Mouse (Mus musculus): Measurements from ENCODE around the gene Gfod1. TPM values are rescaled to one million over a fixed set of nuclear protein-coding genes. Genes with fewer than 3 reads are reported as not detected.

The Gfod1 gene
- polyA plus RNA-seq, 1 experiment from 2014 or later: 1.2 TPM

GRCm38 (mm10) chr13:43183248-43184055 is 120.5 kb downstream of the Gfod1 start:
- no peaks in the 10 kb centered on the region for H3K27me3 ChIP-seq (ENCODE audit: control insufficient read depth, insufficient read depth, low read depth, low read length)
- H3K4me2 ChIP-seq (ENCODE audit: low read depth, low read length): peak overlapping the region; percentile 57
- peaks cover 11% of the 10 kb centered on the region for H3K4me1 ChIP-seq (replicated peaks; ENCODE audit: control insufficient read depth, insufficient read depth, low read length)
- H3K36me3 ChIP-seq (ENCODE audit: control insufficient read depth, insufficient read depth, low read length): no peaks in the 10 kb centered on the region
- no peaks in the 10 kb centered on the region for H3K9me3 ChIP-seq (ENCODE audit: control insufficient read depth, low read length)
- ATAC-seq (ENCODE audit: low read depth): peak; percentile 71
- H3K4me3 ChIP-seq (ENCODE audit: low read length): peak overlapping the region; percentile 38
- H3K27ac ChIP-seq (ENCODE audit: low read length): peak overlapping the region; percentile 23; the same call in 1 of the 2 replicates
- WGBS: 36% methylated on average over 8 of the region's 8 CpGs
- peak overlapping the region; percentile 52 for H3K9ac ChIP-seq (ENCODE audit: low read length)

- Histone ChIP-seq H3K4me2 (ENCODE audit: low read depth, low read length) (peak overlapping the region; percentile 57), H3K36me3 (ENCODE audit: control insufficient read depth, insufficient read depth, low read length) (no peaks in the 10 kb centered on the region), H3K9ac (ENCODE audit: low read length) (peak overlapping the region; percentile 52), H3K27ac (ENCODE audit: low read length) (peak overlapping the region; percentile 23; the same call in 1 of the 2 replicates), H3K27me3 (ENCODE audit: control insufficient read depth, insufficient read depth, low read depth, low read length) (no peaks in the 10 kb centered on the region), H3K4me3 (ENCODE audit: low read length) (peak overlapping the region; percentile 38), H3K4me1 (replicated peaks; ENCODE audit: control insufficient read depth, insufficient read depth, low read length) (peaks cover 11% of the 10 kb centered on the region), H3K9me3 (ENCODE audit: control insufficient read depth, low read length) (no peaks in the 10 kb centered on the region)
- peak; percentile 73 for ATAC-seq (ENCODE audit: low read depth)
- WGBS: 5% methylated on average over 14 of the region's 14 CpGs
Measured at GRCm38 (mm10) chr13:43182465-43183201, 121.3 kb downstream of the Gfod1 start.

GRCm38 (mm10) chr13:43181104-43181503 is 122.9 kb downstream of the Gfod1 start:
- no peak for ATAC-seq (ENCODE audit: low read depth)

GRCm38 (mm10) chr13:43177317-43177716 is 126.7 kb downstream of the Gfod1 start:
- WGBS: 75% methylated on average over 7 of the region's 7 CpGs
- Histone ChIP-seq H3K9ac (ENCODE audit: low read length) (no peak overlapping the region), H3K36me3 (ENCODE audit: control insufficient read depth, insufficient read depth, low read length) (no peaks in the 10 kb centered on the region), H3K4me1 (replicated peaks; ENCODE audit: control insufficient read depth, insufficient read depth, low read length) (peaks cover 2% of the 10 kb centered on the region; the same call in 1 of the 2 replicates), H3K27me3 (ENCODE audit: control insufficient read depth, insufficient read depth, low read depth, low read length) (no peaks in the 10 kb centered on the region), H3K9me3 (ENCODE audit: control insufficient read depth, low read length) (no peaks in the 10 kb centered on the region), H3K4me2 (ENCODE audit: low read depth, low read length) (no peak overlapping the region), H3K27ac (ENCODE audit: low read length) (no peak overlapping the region), H3K4me3 (ENCODE audit: low read length) (no peak overlapping the region)
- ATAC-seq (ENCODE audit: low read depth): no peak

More at GRCm38 (mm10) chr13:43181104-43181503, 122.9 kb downstream of the Gfod1 start:
- Histone ChIP-seq H3K36me3 (ENCODE audit: control insufficient read depth, insufficient read depth, low read length) (no peaks in the 10 kb centered on the region), H3K4me3 (ENCODE audit: low read length) (no peak overlapping the region), H3K4me2 (ENCODE audit: low read depth, low read length) (no peak overlapping the region), H3K4me1 (replicated peaks; ENCODE audit: control insufficient read depth, insufficient read depth, low read length) (peaks cover 11% of the 10 kb centered on the region), H3K9me3 (ENCODE audit: control insufficient read depth, low read length) (no peaks in the 10 kb centered on the region), H3K27me3 (ENCODE audit: control insufficient read depth, insufficient read depth, low read depth, low read length) (no peaks in the 10 kb centered on the region), H3K27ac (ENCODE audit: low read length) (no peak overlapping the region), H3K9ac (ENCODE audit: low read length) (no peak overlapping the region)
- 63% methylated on average over 7 of the region's 7 CpGs for WGBS

- no peak for ATAC-seq (ENCODE audit: low read depth)
- H3K4me3 ChIP-seq (ENCODE audit: low read length): no peak overlapping the region
- H3K9me3 ChIP-seq (ENCODE audit: control insufficient read depth, low read length): no peaks in the 10 kb centered on the region
- no peak overlapping the region for H3K27ac ChIP-seq (ENCODE audit: low read length)
- WGBS: 85% methylated on average over 3 of the region's 3 CpGs
- no peak overlapping the region for H3K9ac ChIP-seq (ENCODE audit: low read length)
- no peaks in the 10 kb centered on the region for H3K36me3 ChIP-seq (ENCODE audit: control insufficient read depth, insufficient read depth, low read length)
- H3K4me2 ChIP-seq (ENCODE audit: low read depth, low read length): no peak overlapping the region
- H3K27me3 ChIP-seq (ENCODE audit: control insufficient read depth, insufficient read depth, low read depth, low read length): no peaks in the 10 kb centered on the region
- H3K4me1 ChIP-seq (replicated peaks; ENCODE audit: control insufficient read depth, insufficient read depth, low read length): 0 out of 2 replicates have a peak, but pooled peaks cover 3% of the 10 kb centered on the region
Measured at GRCm38 (mm10) chr13:43176676-43177075, 127.3 kb downstream of the Gfod1 start.

- Histone ChIP-seq H3K27ac (ENCODE audit: low read length) (no peak overlapping the region), H3K36me3 (ENCODE audit: control insufficient read depth, insufficient read depth, low read length) (no peaks in the 10 kb centered on the region), H3K27me3 (ENCODE audit: control insufficient read depth, insufficient read depth, low read depth, low read length) (no peaks in the 10 kb centered on the region), H3K4me3 (ENCODE audit: low read length) (no peak overlapping the region), H3K9ac (ENCODE audit: low read length) (no peak overlapping the region), H3K4me2 (ENCODE audit: low read depth, low read length) (0 out of 2 replicates have a peak overlapping the region, but pooled peaks have one; percentile 1), H3K4me1 (replicated peaks; ENCODE audit: control insufficient read depth, insufficient read depth, low read length) (peaks cover 3% of the 10 kb centered on the region; the same call in 1 of the 2 replicates), H3K9me3 (ENCODE audit: control insufficient read depth, low read length) (no peaks in the 10 kb centered on the region)
- 14% methylated on average over 9 of the region's 9 CpGs for WGBS
- ATAC-seq (ENCODE audit: low read depth): peak; percentile 37; the same call in 1 of the 2 replicates
Measured at GRCm38 (mm10) chr13:43173262-43173661, 130.7 kb downstream of the Gfod1 start.

- no peak for ATAC-seq (ENCODE audit: low read depth)
- Histone ChIP-seq H3K27me3 (ENCODE audit: control insufficient read depth, insufficient read depth, low read depth, low read length) (no peaks in the 10 kb centered on the region), H3K9ac (ENCODE audit: low read length) (peak overlapping the region; percentile 73; the same call in 1 of the 2 replicates), H3K36me3 (ENCODE audit: control insufficient read depth, insufficient read depth, low read length) (no peaks in the 10 kb centered on the region), H3K27ac (ENCODE audit: low read length) (no peak overlapping the region), H3K9me3 (ENCODE audit: control insufficient read depth, low read length) (no peaks in the 10 kb centered on the region), H3K4me1 (replicated peaks; ENCODE audit: control insufficient read depth, insufficient read depth, low read length) (peaks cover 3% of the 10 kb centered on the region; the same call in 1 of the 2 replicates), H3K4me2 (ENCODE audit: low read depth, low read length) (peak overlapping the region; percentile 68), H3K4me3 (ENCODE audit: low read length) (peak overlapping the region; percentile 75)
- WGBS: 30% methylated on average over 14 of the region's 14 CpGs
Measured at GRCm38 (mm10) chr13:43172036-43172713, 131.8 kb downstream of the Gfod1 start.

GRCm38 (mm10) chr13:43171020-43171710 is 132.8 kb downstream of the Gfod1 start, which contains the start of gene Tbc1d7:
TSS of gene Tbc1d7 (minus strand) at chr13:43171501.
- Histone ChIP-seq H3K4me3 (ENCODE audit: low read length) (peak within 1 kb of the TSS; percentile 75), H3K9ac (ENCODE audit: low read length) (peak within 1 kb of the TSS; percentile 89), H3K27ac (ENCODE audit: low read length) (peak within 1 kb of the TSS; percentile 60), H3K9me3 (ENCODE audit: control insufficient read depth, low read length) (no peaks in the 10 kb centered on the region), H3K4me2 (ENCODE audit: low read depth, low read length) (peak within 1 kb of the TSS; percentile 68), H3K36me3 (ENCODE audit: control insufficient read depth, insufficient read depth, low read length) (no peaks in the 10 kb centered on the region), H3K27me3 (ENCODE audit: control insufficient read depth, insufficient read depth, low read depth, low read length) (no peaks in the 10 kb centered on the region), H3K4me1 (replicated peaks; ENCODE audit: control insufficient read depth, insufficient read depth, low read length) (peaks cover 3% of the 10 kb centered on the region; the same call in 1 of the 2 replicates)
- under 1% methylated on average over 48 of the region's 48 CpGs for WGBS
- ATAC-seq (ENCODE audit: low read depth): peak; percentile 96

Measured in lung, embryonic 16.5 days (tissue).